Mouse (Mus musculus) T-cell, adult 2 months (primary cell): ENCODE results near the gene T2.

Source experiments
- DNase-seq: peaks from one replicate; pipeline ENCODE4 v3.0.0; 2022; ENCODE audit warnings: low spot score

T2 gene

DNA sequence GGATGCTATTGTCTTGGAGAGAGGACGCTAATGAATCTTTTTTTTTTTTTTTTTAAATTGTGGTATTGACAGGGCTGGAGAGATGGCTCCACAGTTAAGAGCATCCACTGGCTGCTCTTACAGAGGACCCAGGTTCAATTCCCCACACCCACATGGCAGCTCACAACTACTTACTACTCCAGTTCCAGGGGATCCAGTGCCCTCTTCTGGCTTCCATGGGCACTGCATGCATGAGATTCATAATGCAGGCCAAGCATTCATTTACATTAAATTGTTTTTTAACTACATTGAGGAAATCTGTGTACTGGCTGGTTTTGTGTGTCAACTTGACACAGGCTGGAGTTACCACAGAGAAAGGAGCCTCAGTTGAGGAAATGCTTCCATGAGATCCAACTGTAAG is 64.9 kb downstream of the T2 start:
- no peak for DNase-seq

DNA sequence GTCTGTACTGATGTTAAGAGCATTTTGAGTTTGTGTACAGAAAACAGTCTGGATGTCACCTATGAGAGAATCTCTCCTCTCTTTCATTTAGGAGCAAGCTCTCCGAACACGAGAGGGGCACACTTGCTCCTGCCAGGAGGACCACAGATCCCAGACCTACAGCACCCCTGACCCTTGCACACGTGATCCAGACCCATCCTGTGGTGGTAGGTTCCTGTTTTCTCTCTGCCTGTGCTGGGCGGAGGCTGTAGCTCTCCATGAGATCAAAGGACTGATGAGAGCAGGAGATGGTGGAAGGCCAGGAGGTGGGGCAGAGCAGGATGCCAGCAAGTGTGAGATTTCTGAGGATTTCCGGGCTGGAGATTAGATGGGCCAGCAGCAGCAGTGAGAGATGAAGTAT is 65.7 kb downstream of the T2 start:
- DNase-seq: peak; percentile 5

GRCm38 (mm10) chr17:8423283-8423682 is 67.5 kb downstream of the T2 start:
- DNase-seq: peak; percentile 17

DNA sequence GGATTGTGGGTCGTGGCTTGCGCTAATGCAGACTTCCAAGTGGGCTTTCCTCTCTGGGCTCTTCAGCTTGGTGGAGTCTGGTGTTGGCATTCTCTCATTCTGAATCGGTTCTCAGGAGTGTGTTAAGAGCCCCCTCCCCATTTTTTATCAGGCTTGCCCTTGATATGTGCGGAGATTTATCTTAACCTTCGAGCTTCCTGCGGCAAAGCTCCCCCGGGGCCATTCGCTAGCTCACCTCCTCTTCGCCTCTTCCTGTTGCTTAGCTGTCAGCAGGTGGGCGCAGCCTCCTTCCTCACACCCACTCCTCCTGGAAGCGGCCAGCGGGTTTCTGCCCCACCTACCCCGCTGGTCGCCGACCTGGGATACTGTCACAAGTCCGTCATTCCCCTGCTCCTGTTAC is 73.6 kb downstream of the T2 start:
- no peak for DNase-seq

- no peak for DNase-seq
Measured at GRCm38 (mm10) chr17:8429896-8430295, 74.1 kb downstream of the T2 start.

DNA sequence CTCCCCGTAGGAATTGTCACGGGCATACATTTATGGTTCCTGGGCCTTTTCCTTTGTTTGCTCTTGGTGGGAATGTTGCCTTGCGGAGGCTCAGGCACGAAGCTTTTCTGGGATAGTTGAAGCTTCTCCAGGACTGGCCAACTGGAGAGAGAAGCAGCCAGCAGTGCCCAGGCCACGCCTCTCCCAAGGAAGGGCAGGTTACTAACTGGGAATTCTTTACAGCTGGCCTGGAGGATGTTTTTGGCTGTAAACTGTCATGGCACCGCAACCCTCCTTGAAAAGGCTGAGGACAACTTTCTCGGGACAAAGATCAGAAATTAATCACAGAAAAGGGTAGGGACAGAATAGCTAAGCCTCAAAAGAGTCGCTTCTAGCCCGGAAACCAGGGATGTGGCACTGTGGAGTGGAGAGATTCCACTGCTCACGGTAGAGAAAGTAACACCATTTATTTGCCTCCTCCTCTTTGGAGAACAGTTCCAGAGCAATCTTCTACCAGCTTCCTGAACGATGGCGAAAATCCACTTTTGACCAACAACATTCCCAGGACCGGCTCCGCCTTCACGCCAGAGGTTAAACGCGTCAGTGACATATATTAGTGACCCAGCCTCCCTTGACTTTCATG is 76.5 kb downstream of the T2 start:
- no peak for DNase-seq

DNA sequence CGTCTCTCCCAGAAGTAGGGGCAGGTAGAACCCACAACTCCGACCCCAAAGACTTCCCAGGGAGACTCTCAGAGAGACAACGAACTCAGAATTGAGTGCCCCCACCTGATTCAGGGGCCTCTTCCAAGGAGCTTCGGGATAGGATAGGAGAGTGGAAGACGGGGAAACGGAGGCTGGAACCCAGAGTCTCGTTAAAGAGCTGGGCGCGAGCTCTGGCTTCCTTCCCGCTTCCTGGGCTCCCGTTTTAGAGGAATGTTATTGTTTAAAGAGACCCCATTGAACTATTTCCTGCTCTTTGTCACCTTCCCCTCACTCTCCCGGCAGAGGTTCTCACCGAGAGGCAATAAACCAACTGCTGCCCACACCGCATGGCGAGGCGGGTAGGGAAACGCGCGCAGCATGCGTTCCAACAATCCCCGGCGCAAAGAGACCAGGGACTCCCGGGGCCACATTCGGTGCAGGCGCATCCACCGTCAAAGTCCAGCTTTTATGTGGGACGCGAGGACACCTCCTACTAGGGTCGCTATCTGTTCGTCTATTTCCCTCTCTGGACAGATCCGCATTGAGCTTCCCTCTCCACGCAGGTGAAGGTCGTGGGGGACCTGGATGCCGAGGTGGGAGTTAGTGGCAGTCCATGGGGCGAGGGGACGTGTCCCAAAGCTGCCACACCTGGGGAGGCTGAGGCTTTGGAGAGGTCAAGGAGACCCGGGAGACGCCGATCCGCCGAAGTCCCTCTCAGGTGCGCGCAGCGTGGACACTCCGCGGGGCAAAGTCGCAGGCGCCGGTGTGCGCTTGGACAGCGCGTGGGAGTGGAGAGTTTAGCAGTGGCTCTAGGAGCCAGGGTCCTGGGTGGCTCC is 77.6 kb downstream of the T2 start:
- DNase-seq: no peak

- DNase-seq: no peak
Measured at GRCm38 (mm10) chr17:8433978-8434960, 78.5 kb downstream of the T2 start, which contains the start of gene T. TSS of gene T (plus strand) at chr17:8434423.

- no peak for DNase-seq
Measured at GRCm38 (mm10) chr17:8436184-8436583, 80.4 kb downstream of the T2 start.

- DNase-seq: no peak
Measured at GRCm38 (mm10) chr17:8444062-8444461, 88.3 kb downstream of the T2 start.

DNA sequence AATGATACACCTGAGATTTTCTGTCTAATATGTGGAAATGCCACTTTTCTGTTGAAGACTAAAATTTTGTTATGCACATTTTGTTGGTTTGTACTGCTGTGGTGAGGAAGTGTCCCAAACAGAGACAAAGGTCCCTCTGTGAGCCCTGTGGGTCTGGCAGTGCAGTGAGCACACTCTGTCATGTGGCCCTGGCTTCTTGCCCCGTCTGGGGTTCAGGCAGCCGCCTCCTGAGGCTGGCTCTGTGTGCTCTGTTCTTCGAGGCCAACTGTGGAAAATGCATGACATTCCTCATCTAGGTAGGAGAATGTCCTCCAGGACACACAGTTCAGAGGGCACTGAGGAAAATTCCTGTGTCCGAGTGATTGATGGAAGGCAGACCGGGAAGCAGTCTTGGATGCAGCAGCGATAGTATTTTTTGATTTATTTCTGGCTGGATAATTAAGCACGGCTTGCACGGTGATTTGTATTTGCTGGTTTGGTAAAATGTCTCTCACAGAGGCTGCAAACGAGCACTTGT is 91.9 kb downstream of the T2 start:
- no peak for DNase-seq

- DNase-seq: no peak
Measured at GRCm38 (mm10) chr17:8448324-8448723, 92.5 kb downstream of the T2 start.

- DNase-seq: no peak
Measured at GRCm38 (mm10) chr17:8455196-8455595, 99.4 kb downstream of the T2 start.

DNA sequence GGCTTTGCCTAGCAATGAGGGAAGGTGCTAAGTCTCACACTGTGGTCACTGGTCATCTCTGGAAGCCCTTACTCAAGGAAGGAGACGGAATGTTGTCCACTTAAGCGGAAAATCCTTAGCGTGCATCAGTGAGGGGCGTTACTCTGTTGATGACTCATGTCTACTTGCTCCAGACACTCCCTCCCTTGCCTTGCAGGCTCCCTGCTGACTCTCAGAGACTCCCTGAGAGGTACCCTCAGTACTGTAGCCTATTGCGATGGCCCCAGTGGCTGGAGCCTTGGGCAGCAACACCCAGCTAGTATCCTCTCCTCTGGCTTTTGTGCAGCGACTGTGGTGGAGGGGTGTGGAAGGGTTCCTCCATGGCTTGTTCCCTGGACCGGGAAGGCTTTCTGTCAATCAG is 99.8 kb downstream of the T2 start:
- DNase-seq: no peak

GRCm38 (mm10) chr17:8456856-8457460 is 101.2 kb downstream of the T2 start:
- no peak for DNase-seq

GRCm38 (mm10) chr17:8461568-8461967 is 105.8 kb downstream of the T2 start:
- peak; percentile 36 for DNase-seq

GRCm38 (mm10) chr17:8463482-8464128 is 107.8 kb downstream of the T2 start:
- peak; percentile 44 for DNase-seq

DNA sequence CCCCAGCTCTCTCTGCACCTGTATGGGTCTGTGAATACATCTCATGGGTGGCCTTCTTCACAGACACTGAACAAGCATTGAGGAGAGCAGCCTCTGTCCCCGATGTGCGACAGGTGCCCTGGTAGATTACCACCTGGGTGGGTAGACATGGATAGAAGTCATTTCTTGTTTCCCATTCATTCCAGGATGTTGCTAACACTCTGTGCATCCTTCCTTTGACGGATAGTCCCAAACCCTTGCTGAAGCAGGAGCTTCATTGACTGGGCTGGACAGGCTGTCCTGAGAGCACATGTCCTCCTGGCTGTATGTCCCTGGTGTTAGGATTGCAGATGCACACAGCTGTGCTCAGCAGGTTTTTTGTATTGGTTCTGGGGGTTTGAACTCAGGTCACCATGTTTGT is 112.0 kb downstream of the T2 start:
- DNase-seq: no peak

DNA sequence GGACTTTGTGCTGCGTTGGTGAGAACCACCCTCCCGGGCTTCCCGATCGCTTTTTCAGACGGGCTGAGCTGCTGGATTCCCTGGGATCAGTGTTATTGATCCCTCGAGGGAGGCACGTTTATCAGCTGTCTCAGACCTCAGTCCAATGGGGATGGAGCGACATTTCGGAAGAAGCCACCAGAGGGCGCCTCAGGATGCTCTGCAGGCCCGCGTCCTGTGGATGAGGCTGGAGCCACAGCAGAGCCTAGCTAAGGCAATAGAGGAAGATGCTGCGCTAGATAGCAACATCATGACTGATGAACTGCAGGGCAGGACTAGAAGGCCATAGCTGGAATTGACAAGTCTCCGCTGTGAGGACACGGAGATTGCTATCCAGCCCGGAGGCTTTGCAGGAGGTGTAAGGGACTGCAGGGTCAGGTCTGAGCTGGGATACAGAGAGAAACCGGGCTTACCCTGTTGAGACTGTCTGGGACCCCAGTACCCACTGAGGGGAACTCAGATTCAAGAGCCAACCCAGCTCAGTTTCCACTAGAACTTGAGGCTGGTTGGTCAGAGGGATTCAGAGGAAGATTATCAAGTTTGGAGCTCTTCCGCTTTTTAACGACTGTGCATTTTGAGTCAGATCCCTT is 113.0 kb downstream of the T2 start:
- peak; percentile 50 for DNase-seq
